ENCODE assay signal across 13 mouse cellular contexts in the genomic region with DNA sequence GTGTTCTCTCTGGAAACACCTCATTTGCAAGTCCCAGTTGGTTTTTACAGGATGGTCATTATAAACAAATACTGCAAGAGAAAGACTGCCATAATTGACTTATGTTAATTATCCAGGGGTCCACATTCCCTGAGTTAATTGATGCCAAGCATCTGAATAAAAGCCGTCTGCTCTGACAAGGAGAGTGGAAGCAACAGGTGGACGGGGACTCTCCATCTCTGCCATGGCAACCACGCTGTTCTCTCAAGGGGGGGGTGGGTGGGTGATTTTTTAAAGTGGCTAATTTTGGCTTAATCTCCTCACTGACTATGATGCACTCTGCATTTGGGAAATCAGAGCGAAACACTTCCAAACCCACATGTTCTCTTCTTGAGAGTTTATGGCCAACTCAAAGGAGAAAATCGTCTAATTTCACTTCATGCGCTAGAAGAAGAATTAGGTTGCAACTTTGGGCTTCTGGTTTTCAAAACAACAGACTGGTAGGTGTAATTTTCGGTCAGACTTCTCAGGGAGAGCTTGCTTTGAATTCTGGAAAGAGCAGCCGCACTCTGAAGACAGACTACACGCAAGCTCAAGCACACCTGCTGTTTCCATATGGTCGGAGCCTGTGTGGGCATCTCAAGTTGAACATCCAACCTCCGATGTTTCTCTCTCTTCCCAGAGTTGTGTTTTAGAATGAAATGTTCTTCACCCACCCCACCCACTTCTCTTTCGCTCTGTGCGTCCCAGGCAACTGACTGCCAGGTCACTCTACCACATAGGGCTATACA. TPM values are rescaled to one million over a fixed set of nuclear protein-coding genes. Genes with fewer than 3 reads are reported as not detected.
DNase-seq lines count a peak whose midpoint lies in the region; ATAC-seq lines count a peak whose summit lies in the region.
"Had no signal": no experiment of that assay in that cellular context is flagged by ENCODE, and none has a peak within 500 bp of the region (broad histone marks: within the 10 kb centered on the region; RNA-seq: fewer than 3 reads in every experiment).

No protein-coding gene starts in this region.

- ATAC-seq in cerebellum, adult (ENCODE audit: insufficient number of reproducible peaks, low FRiP score, low TSS enrichment): no peak
- ATAC-seq in megakaryocyte progenitor cell, adult 5-6 weeks (replicated peaks; ENCODE audit: poor library complexity): no peak
- ATAC-seq in megakaryocyte, adult 5-6 weeks (ENCODE audit: poor library complexity, severe bottlenecking): no peak
- ATAC-seq: inflammation-experienced regulatory T-cells, adult 6 months had no signal

- peak; percentile 23 to 38 for DNase-seq in cerebellum, postnatal 25 days
- DNase-seq in right cerebral cortex, adult 18-20 months: peak; percentile 76
- no peak for DNase-seq in right cerebral cortex, postnatal 4 days
- DNase-seq in retina, embryonic 14.5 days (ENCODE audit: low spot score): peak; percentile 37
- DNase-seq in kidney, postnatal 14 days: no peak
- DNase-seq: cerebellum, adult 9-11 months; gastrocnemius, postnatal 14 days; lung, postnatal 10 days; thymus, adult 18-20 months had no signal

RNA-seq across cellular contexts. Expression of a gene that starts 55.8 kb away (rescaled TPM):
- total RNA-seq in megakaryocyte progenitor cell, adult 5-6 weeks (2015): 31.3 and 34.9 TPM in 2 replicates
- 33.3 and 41.4 TPM in 2 replicates for total RNA-seq in megakaryocyte progenitor cell, adult 5-6 weeks (2017)
- 38.7 and 40.5 TPM in 2 replicates for total RNA-seq in megakaryocyte, adult 5-6 weeks (2015)
- 47.4 and 82.1 TPM in 2 replicates for total RNA-seq in megakaryocyte, adult 5-6 weeks (2017)

Comparison
In these comparisons a context has a peak if more than half of its experiments do, and no peak if none do; other contexts are left out.
1. DNase-seq: peak in cerebellum, postnatal 25 days (2 of 2), right cerebral cortex, adult 18-20 months (single experiment) and retina, embryonic 14.5 days (single experiment); none in right cerebral cortex, postnatal 4 days (single experiment) and kidney, postnatal 14 days (single experiment).